Mouse (Mus musculus) neural tube, embryonic 11.5 days (tissue): Measurements from ENCODE around the gene Klc3. TPM values are rescaled to one million over a fixed set of nuclear protein-coding genes. Genes with fewer than 3 reads are reported as not detected.

Source experiments
- ATAC-seq: fragments of 200-750 bp; cut with Nextera tagmentation; 2 replicates; pipeline ENCODE4 v1.8.0; 2017; ENCODE audit warnings: moderate number of reproducible peaks, mild to moderate bottlenecking, moderate TSS enrichment, moderate library complexity; ENCODE audit not compliant: insufficient read depth, low FRiP score, low TSS enrichment
- DNase-seq: peaks from one replicate; pipeline ENCODE4 v3.0.0-alpha.2; 2015; ENCODE audit warnings: low spot score
- H3K27ac ChIP-seq: fragments of 300-500 bp; sonication (generic); 2 replicates; pipeline ENCODE4 v1.5.1; 2014; ENCODE audit warnings: low read depth, mild to moderate bottlenecking, low read length
- H3K27me3 ChIP-seq: fragments of 300-500 bp; sonication (generic); 2 replicates; pipeline ENCODE4 v1.6.1; 2014; ENCODE audit warnings: mild to moderate bottlenecking, low read length, mixed read lengths; ENCODE audit not compliant: control insufficient read depth, insufficient read depth
- H3K36me3 ChIP-seq: fragments of 300-500 bp; sonication (generic); 2 replicates; pipeline ENCODE4 v1.6.1; 2014; ENCODE audit warnings: mild to moderate bottlenecking, low read length, moderate library complexity, mixed read lengths; ENCODE audit not compliant: control insufficient read depth, insufficient read depth
- H3K4me1 ChIP-seq: fragments of 300-500 bp; sonication (generic); 2 replicates; pipeline ENCODE4 v1.6.1; 2014; ENCODE audit warnings: low read length, mixed read lengths; ENCODE audit not compliant: control insufficient read depth, insufficient read depth
- H3K4me2 ChIP-seq: fragments of 300-500 bp; sonication (generic); 2 replicates; pipeline ENCODE4 v1.6.1; 2014; ENCODE audit warnings: low read depth, mild to moderate bottlenecking, moderate library complexity
- H3K4me3 ChIP-seq: fragments of 300-500 bp; sonication (generic); 2 replicates; pipeline ENCODE4 v1.5.1; 2014; ENCODE audit warnings: low read depth, low read length
- H3K9ac ChIP-seq: fragments of 300-500 bp; sonication (generic); 2 replicates; pipeline ENCODE4 v1.6.1; 2014; ENCODE audit warnings: mild to moderate bottlenecking, low read length
- H3K9me3 ChIP-seq: fragments of 300-500 bp; sonication (generic); 2 replicates; pipeline ENCODE4 v1.6.1; 2016; ENCODE audit warnings: low read length; ENCODE audit not compliant: control insufficient read depth
- WGBS: fragments of 180-500 bp; shearing (Covaris S2); extraction: QIAGEN DNeasy Blood & Tissue Kit; methylation state at CpG from one replicate; pipeline ENCODE4 v1.1.7; 2014; 5-methylcytosine and 5-hydroxymethylcytosine counted together
- polyA plus RNA-seq: library from polyadenylated mRNA; unstranded; fragments of >200 nt; fragmentation: Nextera tagmentation; extraction: Ambion mirVana; gene quantifications from 2 replicates; pipeline ENCODE4 v1.2.1, GENCODE M21; 2014

Klc3 gene
- polyA plus RNA-seq, 1 experiment from 2014 or later: 3.2 TPM

DNA sequence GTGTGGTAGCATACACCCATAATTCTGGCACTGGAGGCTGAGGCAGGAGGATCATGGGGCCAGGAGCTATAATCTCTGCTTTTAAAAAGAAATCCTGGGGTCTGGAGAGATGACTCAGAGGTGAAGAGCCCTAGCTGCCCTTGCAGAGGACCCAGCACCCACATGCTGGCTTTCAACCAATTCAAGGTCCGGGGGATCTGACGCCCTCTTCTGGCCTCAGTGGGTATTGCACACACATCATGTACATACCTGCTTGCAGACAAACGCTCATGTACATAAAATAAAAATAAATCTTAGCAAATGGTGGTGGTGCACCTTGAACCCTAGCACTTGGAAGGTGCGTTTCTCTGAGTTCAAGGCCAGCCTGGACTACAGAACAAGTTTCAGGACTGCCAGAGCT, 3.0 kb downstream of the Klc3 start:
- 81% methylated on average over 4 of the region's 4 CpGs for WGBS
- Histone ChIP-seq H3K27ac (no peak overlapping the region), H3K4me1 (peaks cover 12% of the 10 kb centered on the region; the same call in 1 of the 2 replicates), H3K36me3 (no peaks in the 10 kb centered on the region), H3K9me3 (0 out of 2 replicates have a peak, but pooled peaks cover 3% of the 10 kb centered on the region), H3K9ac (no peak overlapping the region), H3K27me3 (peaks cover 38% of the 10 kb centered on the region), H3K4me3 (no peak overlapping the region), H3K4me2 (no peak overlapping the region)
- DNase-seq (no peak), ATAC-seq (no peak)

- DNase-seq: peak; percentile 41
- 5% methylated on average over 27 of the region's 27 CpGs for WGBS
- H3K4me3 ChIP-seq: peak overlapping the region; percentile 18; the same call in 1 of the 2 replicates
- peaks cover 12% of the 10 kb centered on the region; the same call in 1 of the 2 replicates for H3K4me1 ChIP-seq
- peak overlapping the region; percentile 22 for H3K9ac ChIP-seq
- peak overlapping the region; percentile 40 for H3K4me2 ChIP-seq
- H3K27ac ChIP-seq: no peak overlapping the region
- 0 out of 2 replicates have a peak, but pooled peaks cover 3% of the 10 kb centered on the region for H3K9me3 ChIP-seq
- ATAC-seq: no peak
- H3K36me3 ChIP-seq: peaks cover 6% of the 10 kb centered on the region
- peaks cover 35% of the 10 kb centered on the region for H3K27me3 ChIP-seq
These were observed 4.2 kb downstream of the Klc3 start for GRCm38 (mm10) chr7:19399496-19400280.

- Histone ChIP-seq H3K9ac (no peak overlapping the region), H3K4me1 (0 out of 2 replicates have a peak, but pooled peaks cover 2% of the 10 kb centered on the region), H3K27ac (no peak overlapping the region), H3K27me3 (peaks cover 4% of the 10 kb centered on the region; the same call in 1 of the 2 replicates), H3K9me3 (no peaks in the 10 kb centered on the region), H3K4me2 (no peak overlapping the region), H3K4me3 (no peak overlapping the region), H3K36me3 (peaks cover 37% of the 10 kb centered on the region)
- 88% methylated on average over 8 of the region's 8 CpGs for WGBS
- ATAC-seq: no peak
- DNase-seq: no peak
These were observed 9.4 kb downstream of the Klc3 start for GRCm38 (mm10) chr7:19394484-19394883.

DNA sequence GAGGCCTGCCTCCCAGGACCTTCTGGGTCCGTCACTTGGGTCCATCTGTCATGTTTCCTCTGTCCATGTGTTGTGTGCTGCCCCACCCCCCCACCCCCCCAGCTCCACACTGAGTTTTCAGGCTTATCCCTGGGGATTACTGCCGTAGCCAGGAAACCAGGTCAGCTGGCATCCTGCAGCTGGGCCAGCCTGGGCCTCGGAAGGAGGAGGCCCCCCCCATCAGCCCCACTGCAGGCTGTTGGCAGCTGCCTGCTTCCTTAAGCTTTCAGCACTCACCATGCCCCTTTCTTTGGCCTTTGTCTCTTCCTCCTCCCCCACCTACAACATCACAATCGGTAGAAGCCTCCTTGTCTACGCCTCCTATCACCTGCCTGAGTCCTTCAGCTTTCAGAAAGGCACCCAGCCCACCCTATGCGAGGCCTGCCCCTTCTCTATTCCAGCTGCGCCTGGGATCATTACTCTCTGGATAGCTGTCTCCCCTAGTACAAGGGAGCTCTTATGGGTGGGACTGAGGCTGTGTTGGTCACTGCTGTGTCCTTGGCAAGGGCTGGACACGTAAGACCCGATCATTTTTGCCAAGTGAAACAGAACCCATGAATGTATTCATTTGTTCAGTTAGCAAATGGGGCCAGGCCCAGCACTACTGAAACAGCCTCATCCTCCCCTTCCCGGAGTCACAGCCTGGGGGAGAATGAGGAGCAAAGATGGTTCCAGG, 15.0 kb downstream of the Klc3 start:
- 80% methylated on average over 10 of the region's 10 CpGs for WGBS

DNA sequence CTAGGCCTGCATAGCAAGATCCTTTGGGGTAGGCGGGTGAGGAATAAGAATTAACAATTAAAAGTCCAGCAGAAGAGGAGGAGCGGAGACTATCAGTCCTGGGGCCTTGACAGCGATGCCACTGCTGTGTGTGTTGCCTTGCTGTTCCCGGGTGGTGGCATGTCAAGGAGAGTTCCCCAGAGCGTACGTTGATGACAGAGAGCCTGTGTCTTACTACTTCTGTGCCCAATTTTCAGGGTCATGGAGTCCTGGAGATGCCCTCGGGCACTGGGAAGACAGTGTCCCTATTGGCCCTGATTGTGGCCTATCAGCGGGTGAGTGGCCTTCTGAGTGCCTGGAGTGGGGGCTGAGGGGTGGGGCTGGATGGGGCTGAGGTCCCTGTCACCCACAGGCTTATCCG, 20.2 kb downstream of the Klc3 start:
- ATAC-seq (no peak), DNase-seq (no peak)
- WGBS: 93% methylated on average over 9 of the region's 9 CpGs
- H3K27ac ChIP-seq: no peak overlapping the region
- H3K27me3 ChIP-seq: no peaks in the 10 kb centered on the region
- H3K9ac ChIP-seq: no peak overlapping the region
- no peak overlapping the region for H3K4me2 ChIP-seq
- H3K4me3 ChIP-seq: no peak overlapping the region
- H3K36me3 ChIP-seq: peaks cover 21% of the 10 kb centered on the region
- no peaks in the 10 kb centered on the region for H3K9me3 ChIP-seq
- H3K4me1 ChIP-seq: peaks cover 4% of the 10 kb centered on the region

More for the DNA sequence above, 15.0 kb downstream of the Klc3 start:
- H3K36me3 ChIP-seq: peaks cover 43% of the 10 kb centered on the region
- no peak overlapping the region for H3K4me3 ChIP-seq
- H3K27me3 ChIP-seq: no peaks in the 10 kb centered on the region
- no peak for DNase-seq
- H3K4me1 ChIP-seq: no peaks in the 10 kb centered on the region
- no peaks in the 10 kb centered on the region for H3K9me3 ChIP-seq
- H3K4me2 ChIP-seq: no peak overlapping the region
- no peak overlapping the region; the same call in 1 of the 2 replicates for H3K9ac ChIP-seq
- no peak for ATAC-seq
- no peak overlapping the region for H3K27ac ChIP-seq

GRCm38 (mm10) chr7:19382166-19382541, 21.8 kb downstream of the Klc3 start:
- peaks cover 4% of the 10 kb centered on the region for H3K4me1 ChIP-seq
- H3K9ac ChIP-seq: peak overlapping the region; percentile 44
- H3K4me3 ChIP-seq: peak overlapping the region; percentile 60
- H3K9me3 ChIP-seq: no peaks in the 10 kb centered on the region
- H3K36me3 ChIP-seq: peaks cover 15% of the 10 kb centered on the region
- no peak overlapping the region for H3K27ac ChIP-seq
- peak overlapping the region; percentile 78 for H3K4me2 ChIP-seq
- DNase-seq (peak; percentile 39), ATAC-seq (peak; percentile 46)
- WGBS: 0% methylated on average over 23 of the region's 37 CpGs
- H3K27me3 ChIP-seq: no peaks in the 10 kb centered on the region

GRCm38 (mm10) chr7:19381377-19382165, 22.3 kb downstream of the Klc3 start, which contains the start of gene Ercc2:
Gene Ercc2, plus strand, starts transcription at chr7:19382010.
- ATAC-seq: peak; percentile 95
- peak; percentile 99 for DNase-seq
- Histone ChIP-seq H3K27ac (no peak within 1 kb of the TSS), H3K4me2 (peak within 1 kb of the TSS; percentile 78), H3K4me3 (peak within 1 kb of the TSS; percentile 60), H3K4me1 (peaks cover 4% of the 10 kb centered on the region), H3K27me3 (no peaks in the 10 kb centered on the region), H3K36me3 (peaks cover 13% of the 10 kb centered on the region), H3K9ac (peak within 1 kb of the TSS; percentile 44), H3K9me3 (no peaks in the 10 kb centered on the region)
- 9% methylated on average over 35 of the region's 48 CpGs for WGBS

- no peak overlapping the region for H3K4me3 ChIP-seq
- peaks cover 4% of the 10 kb centered on the region for H3K4me1 ChIP-seq
- ATAC-seq (no peak), DNase-seq (no peak)
- no peak overlapping the region for H3K4me2 ChIP-seq
- no peaks in the 10 kb centered on the region for H3K36me3 ChIP-seq
- H3K9me3 ChIP-seq: no peaks in the 10 kb centered on the region
- no peak overlapping the region for H3K9ac ChIP-seq
- no peak overlapping the region for H3K27ac ChIP-seq
- WGBS: 82% methylated on average over 8 of the region's 8 CpGs
- no peaks in the 10 kb centered on the region for H3K27me3 ChIP-seq
These were observed 25.9 kb downstream of the Klc3 start for GRCm38 (mm10) chr7:19378049-19378448.
